Mouse (Mus musculus) midbrain, postnatal 0 days (tissue): ENCODE data around the gene Pglyrp2. TPM values are rescaled to one million over a fixed set of nuclear protein-coding genes. Genes with fewer than 3 reads are reported as not detected.

ENCODE experiments used
- ATAC-seq: fragments of 200-750 bp; cut with Nextera tagmentation; 2 replicates; pipeline ENCODE4 v1.8.0; 2017; ENCODE audit warnings: moderate number of reproducible peaks, mild to moderate bottlenecking, moderate TSS enrichment, moderate library complexity; ENCODE audit not compliant: low FRiP score
- DNase-seq: peaks from one replicate; pipeline ENCODE4 v3.0.0-alpha.2; 2015; ENCODE audit warnings: low spot score
- H3K27ac ChIP-seq: fragments of 300-500 bp; sonication (generic); 2 replicates; pipeline ENCODE4 v1.5.1; 2014; ENCODE audit warnings: low read depth, mild to moderate bottlenecking, low read length, mixed read lengths
- H3K27me3 ChIP-seq: fragments of 300-500 bp; sonication (generic); 2 replicates; pipeline ENCODE4 v1.6.1; 2014; ENCODE audit warnings: low read length, control low read depth, mixed read lengths; ENCODE audit not compliant: insufficient read depth
- H3K36me3 ChIP-seq: fragments of 300-500 bp; sonication (generic); 2 replicates; pipeline ENCODE4 v1.6.1; 2014; ENCODE audit warnings: low read length, control low read depth, mixed read lengths; ENCODE audit not compliant: insufficient read depth
- H3K4me1 ChIP-seq: fragments of 300-500 bp; sonication (generic); 2 replicates; pipeline ENCODE4 v1.6.1; 2014; ENCODE audit warnings: mild to moderate bottlenecking, control low read depth, antibody characterized with exemption, low read length, mixed read lengths; ENCODE audit not compliant: insufficient read depth
- H3K4me2 ChIP-seq: fragments of 300-500 bp; sonication (generic); 2 replicates; pipeline ENCODE4 v1.6.1; 2014; ENCODE audit warnings: low read depth, mild to moderate bottlenecking, low read length, mixed read lengths; ENCODE audit not compliant: poor library complexity, severe bottlenecking
- H3K4me3 ChIP-seq: fragments of 300-500 bp; sonication (generic); 2 replicates; pipeline ENCODE4 v1.5.1; 2014; ENCODE audit warnings: low read depth, mild to moderate bottlenecking, low read length, moderate library complexity
- H3K9ac ChIP-seq: fragments of 300-500 bp; sonication (generic); replicated peaks from 2 replicates; pipeline ENCODE4 v1.6.1; 2014; ENCODE audit warnings: mild to moderate bottlenecking, low read length, moderate library complexity, mixed read lengths; ENCODE audit not compliant: poor library complexity, severe bottlenecking
- H3K9me3 ChIP-seq: fragments of 300-500 bp; sonication (generic); 2 replicates; pipeline ENCODE4 v1.6.1; 2016; ENCODE audit warnings: low read length, control low read depth
- CTCF ChIP-seq: IDR thresholded peaks from 2 replicates; pipeline ENCODE4 v1.5.1; 2016; ENCODE audit warnings: antibody characterized with exemption, mild to moderate bottlenecking
- WGBS: fragments of 180-500 bp; shearing (Covaris S2); extraction: QIAGEN DNeasy Blood & Tissue Kit; methylation state at CpG from one replicate; pipeline ENCODE4 v1.1.7; 2014; 5-methylcytosine and 5-hydroxymethylcytosine counted together
- polyA plus RNA-seq: library from polyadenylated mRNA; unstranded; fragments of >200 nt; fragmentation: Nextera tagmentation; extraction: Ambion mirVana; gene quantifications from 2 replicates; pipeline ENCODE4 v1.2.1, GENCODE M21; 2015
- total RNA-seq: library from RNA; depleted of rRNA; stranded (reverse); fragments of >200 nt; gene quantifications from 2 replicates; pipeline ENCODE4 v1.2.3, GENCODE M21; 2014

Pglyrp2 gene
- total and polyA plus RNA-seq, 2 experiments from 2014 or later: not detected

DNA sequence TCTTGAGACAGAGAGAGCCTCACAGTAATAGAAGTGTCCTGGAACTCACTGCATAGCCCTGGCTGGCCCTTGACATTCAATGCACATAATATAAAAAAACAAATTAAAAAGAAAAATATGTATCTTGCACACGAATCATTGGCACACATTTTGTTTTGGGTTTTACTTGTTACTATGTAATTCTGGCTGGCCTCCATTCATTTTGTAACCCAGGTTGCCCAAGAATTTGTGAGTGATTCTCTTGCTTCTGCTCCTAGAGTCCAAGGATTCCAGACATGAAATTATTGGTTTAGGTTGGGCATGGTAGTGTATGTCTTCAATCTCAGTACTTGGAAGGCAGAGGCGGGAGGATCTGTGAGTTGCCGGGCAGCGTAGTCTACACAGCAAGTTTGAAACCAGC is 13.1 kb upstream of the Pglyrp2 start:
- Histone ChIP-seq H3K36me3 (no peaks in the 10 kb centered on the region), H3K4me3 (no peak overlapping the region), H3K4me2 (no peak overlapping the region), H3K27me3 (no peaks in the 10 kb centered on the region), H3K4me1 (no peaks in the 10 kb centered on the region), H3K27ac (no peak overlapping the region), H3K9me3 (no peaks in the 10 kb centered on the region), H3K9ac (no peak overlapping the region)
- ATAC-seq: no peak
- DNase-seq: no peak
- no peak for TF ChIP-seq CTCF
- WGBS: 94% methylated on average over 4 of the region's 4 CpGs

DNA sequence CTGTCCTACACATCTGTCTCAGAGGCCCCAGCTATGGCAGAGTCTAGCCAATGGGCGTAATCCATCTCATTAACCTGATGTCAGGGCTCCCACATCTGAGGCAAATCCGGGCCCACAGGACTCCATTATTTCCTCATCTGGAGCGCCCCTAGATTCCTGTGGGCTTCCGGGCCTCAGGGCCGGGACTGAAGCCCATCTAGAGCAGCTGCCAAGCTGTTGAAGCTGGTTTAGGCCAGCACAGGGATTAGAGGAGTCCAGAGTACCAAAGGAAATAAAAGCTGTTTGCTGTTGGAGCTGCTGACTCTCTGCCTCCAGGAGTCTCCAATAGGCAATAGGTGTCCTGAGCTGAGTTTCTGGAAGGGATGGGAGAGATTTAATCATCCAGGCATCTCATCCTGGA is 11.2 kb upstream of the Pglyrp2 start:
- ATAC-seq (no peak), DNase-seq (no peak)
- Histone ChIP-seq H3K4me2 (no peak overlapping the region), H3K4me1 (no peaks in the 10 kb centered on the region), H3K9ac (no peak overlapping the region), H3K27me3 (no peaks in the 10 kb centered on the region), H3K27ac (no peak overlapping the region), H3K4me3 (no peak overlapping the region), H3K36me3 (no peaks in the 10 kb centered on the region), H3K9me3 (no peaks in the 10 kb centered on the region)
- no peak for TF ChIP-seq CTCF
- 66% methylated on average over 5 of the region's 5 CpGs for WGBS

GRCm38 (mm10) chr17:32434324-32434723 is 10.4 kb upstream of the Pglyrp2 start:
- Histone ChIP-seq H3K27me3 (no peaks in the 10 kb centered on the region), H3K4me3 (no peak overlapping the region), H3K36me3 (no peaks in the 10 kb centered on the region), H3K9me3 (no peaks in the 10 kb centered on the region), H3K4me1 (no peaks in the 10 kb centered on the region), H3K27ac (no peak overlapping the region), H3K4me2 (no peak overlapping the region), H3K9ac (no peak overlapping the region)
- no peak for DNase-seq
- ATAC-seq: no peak
- WGBS: 69% methylated on average over 4 of the region's 4 CpGs
- TF ChIP-seq CTCF: no peak

DNA sequence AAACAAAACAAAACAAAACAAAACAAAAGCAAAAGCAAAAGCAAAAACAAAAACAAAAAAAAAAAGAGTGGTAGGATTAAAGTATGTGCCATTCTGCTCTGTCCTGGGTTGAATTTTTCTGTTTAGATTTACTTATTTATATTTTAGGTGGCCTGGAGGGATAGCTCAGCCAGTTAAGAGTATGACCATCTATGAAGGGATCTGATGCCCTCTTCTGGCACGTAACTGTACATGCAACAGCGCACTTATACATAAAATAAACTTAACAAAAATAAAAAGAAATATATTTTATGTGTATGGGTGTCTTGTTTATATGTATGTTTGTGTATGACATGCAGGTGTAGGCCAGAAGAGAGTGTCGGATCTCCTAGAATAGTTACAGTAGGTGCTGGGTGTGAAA is 8.0 kb upstream of the Pglyrp2 start:
- no peak overlapping the region for H3K4me2 ChIP-seq
- no peaks in the 10 kb centered on the region for H3K36me3 ChIP-seq
- WGBS: 63% methylated on average over 3 of the region's 3 CpGs
- DNase-seq (peak; percentile 46), ATAC-seq (no peak)
- no peaks in the 10 kb centered on the region for H3K9me3 ChIP-seq
- H3K27ac ChIP-seq: no peak overlapping the region
- peak; percentile 67 for TF ChIP-seq CTCF
- no peak overlapping the region for H3K9ac ChIP-seq
- H3K4me3 ChIP-seq: no peak overlapping the region
- no peaks in the 10 kb centered on the region for H3K4me1 ChIP-seq
- no peaks in the 10 kb centered on the region for H3K27me3 ChIP-seq

DNA sequence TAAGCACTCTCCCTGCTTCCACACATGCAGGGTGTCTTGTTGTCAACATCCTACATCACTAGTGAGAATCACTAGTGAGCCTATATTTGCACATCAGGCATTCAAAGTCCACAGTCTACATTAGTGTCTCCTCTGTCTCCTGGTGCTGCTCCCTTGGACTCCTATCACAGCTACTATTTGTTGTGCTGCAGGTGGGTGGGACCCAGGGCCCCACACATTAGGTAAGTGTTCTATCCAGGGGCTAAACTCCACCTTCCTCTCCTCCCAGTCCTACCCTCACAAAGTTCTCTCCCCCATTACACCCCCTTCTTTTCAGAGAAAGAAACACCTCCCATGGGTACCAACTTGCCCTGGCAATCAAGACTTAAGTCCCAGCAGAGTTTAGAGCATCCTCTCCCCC is 2.6 kb upstream of the Pglyrp2 start:
- ATAC-seq (no peak), DNase-seq (no peak)
- no peak overlapping the region for H3K4me2 ChIP-seq
- H3K4me3 ChIP-seq: no peak overlapping the region
- H3K36me3 ChIP-seq: no peaks in the 10 kb centered on the region
- no peak for TF ChIP-seq CTCF
- no peak overlapping the region for H3K9ac ChIP-seq
- H3K27me3 ChIP-seq: no peaks in the 10 kb centered on the region
- H3K9me3 ChIP-seq: no peaks in the 10 kb centered on the region
- no peak overlapping the region for H3K27ac ChIP-seq
- no peaks in the 10 kb centered on the region for H3K4me1 ChIP-seq

GRCm38 (mm10) chr17:32420781-32421180 is 3.2 kb downstream of the Pglyrp2 start:
- WGBS: 87% methylated on average over 8 of the region's 8 CpGs
- Histone ChIP-seq H3K27ac (no peak overlapping the region), H3K27me3 (peaks cover 6% of the 10 kb centered on the region; the same call in 1 of the 2 replicates), H3K4me2 (no peak overlapping the region), H3K9me3 (no peaks in the 10 kb centered on the region), H3K36me3 (no peaks in the 10 kb centered on the region), H3K4me1 (no peaks in the 10 kb centered on the region), H3K4me3 (no peak overlapping the region), H3K9ac (no peak overlapping the region)
- no peak for ATAC-seq
- no peak for TF ChIP-seq CTCF
- no peak for DNase-seq

GRCm38 (mm10) chr17:32419989-32420388 is 4.0 kb downstream of the Pglyrp2 start:
- H3K4me2 ChIP-seq: no peak overlapping the region
- no peak overlapping the region for H3K27ac ChIP-seq
- no peak overlapping the region for H3K9ac ChIP-seq
- H3K36me3 ChIP-seq: no peaks in the 10 kb centered on the region
- no peaks in the 10 kb centered on the region for H3K4me1 ChIP-seq
- no peak for DNase-seq
- no peak overlapping the region for H3K4me3 ChIP-seq
- no peak for ATAC-seq
- no peaks in the 10 kb centered on the region for H3K9me3 ChIP-seq
- 65% methylated on average over 2 of the region's 2 CpGs for WGBS
- H3K27me3 ChIP-seq: peaks cover 12% of the 10 kb centered on the region; the same call in 1 of the 2 replicates
- TF ChIP-seq CTCF: no peak
